Mouse (Mus musculus): ENCODE measurements around the gene Rnf19b. TPM values are rescaled to one million over a fixed set of nuclear protein-coding genes. Genes with fewer than 3 reads are reported as not detected.

Gene Rnf19b
- polyA plus RNA-seq, 1 experiment from 2014 or later: 5.6 TPM

DNA sequence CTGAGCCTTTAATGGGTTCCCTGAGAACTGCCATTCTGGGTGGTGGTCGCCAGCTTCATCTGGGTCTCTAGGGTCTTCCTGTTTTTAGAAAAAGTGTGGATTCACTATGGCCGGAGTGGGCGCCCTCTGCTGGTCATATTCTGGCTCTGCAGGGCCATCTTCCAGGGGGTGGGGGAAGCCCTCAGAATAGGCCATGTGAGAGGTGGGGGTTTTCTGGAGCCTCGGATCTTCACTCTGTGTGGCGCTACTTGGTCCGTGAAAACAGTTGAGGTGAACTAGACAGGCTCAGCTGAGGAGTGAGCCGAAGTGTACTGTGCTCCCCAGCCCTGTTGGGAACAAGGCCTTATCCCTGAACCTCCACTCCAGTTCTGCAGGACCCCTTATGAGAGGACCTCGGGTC is 72.1 kb downstream of the Rnf19b start:
- Histone ChIP-seq H3K4me3 (ENCODE audit: low read length) (peak overlapping the region; percentile 25), H3K27me3 (replicated peaks; ENCODE audit: control insufficient read depth, insufficient read depth, low read length) (peaks cover under 1% of the 10 kb centered on the region; the same call in 1 of the 2 replicates), H3K36me3 (ENCODE audit: control insufficient read depth, insufficient read depth, low read length) (no peaks in the 10 kb centered on the region), H3K4me2 (ENCODE audit: low read depth, low read length) (peak overlapping the region; percentile 49; the same call in 1 of the 2 replicates), H3K9me3 (ENCODE audit: control insufficient read depth, low read length) (no peaks in the 10 kb centered on the region), H3K4me1 (ENCODE audit: control insufficient read depth, insufficient read depth, low read length) (peaks cover 20% of the 10 kb centered on the region), H3K27ac (ENCODE audit: low read length) (no peak overlapping the region), H3K9ac (ENCODE audit: low read depth, low read length) (peak overlapping the region; percentile 46)
- 3% methylated on average over 8 of the region's 8 CpGs for WGBS
- ATAC-seq: peak; percentile 34

GRCm38 (mm10) chr4:129130755-129131303 is 72.8 kb downstream of the Rnf19b start:
- H3K4me1 ChIP-seq (ENCODE audit: control insufficient read depth, insufficient read depth, low read length): peaks cover 16% of the 10 kb centered on the region
- H3K9me3 ChIP-seq (ENCODE audit: control insufficient read depth, low read length): no peaks in the 10 kb centered on the region
- H3K9ac ChIP-seq (ENCODE audit: low read depth, low read length): peak overlapping the region; percentile 46
- H3K4me3 ChIP-seq (ENCODE audit: low read length): peak overlapping the region; percentile 25
- peaks cover 7% of the 10 kb centered on the region for H3K27me3 ChIP-seq (replicated peaks; ENCODE audit: control insufficient read depth, insufficient read depth, low read length)
- peak; percentile 76 for ATAC-seq
- 2% methylated on average over 17 of the region's 17 CpGs for WGBS
- no peaks in the 10 kb centered on the region for H3K36me3 ChIP-seq (ENCODE audit: control insufficient read depth, insufficient read depth, low read length)
- peak overlapping the region; percentile 49 for H3K4me2 ChIP-seq (ENCODE audit: low read depth, low read length)
- H3K27ac ChIP-seq (ENCODE audit: low read length): no peak overlapping the region

GRCm38 (mm10) chr4:129134799-129135585 is 76.9 kb downstream of the Rnf19b start:
- Histone ChIP-seq H3K9ac (ENCODE audit: low read depth, low read length) (peak overlapping the region; percentile 22; the same call in 1 of the 2 replicates), H3K27ac (ENCODE audit: low read length) (no peak overlapping the region), H3K4me2 (ENCODE audit: low read depth, low read length) (no peak overlapping the region), H3K4me1 (ENCODE audit: control insufficient read depth, insufficient read depth, low read length) (peaks cover 12% of the 10 kb centered on the region), H3K9me3 (ENCODE audit: control insufficient read depth, low read length) (no peaks in the 10 kb centered on the region), H3K27me3 (replicated peaks; ENCODE audit: control insufficient read depth, insufficient read depth, low read length) (peaks cover 24% of the 10 kb centered on the region), H3K36me3 (ENCODE audit: control insufficient read depth, insufficient read depth, low read length) (no peaks in the 10 kb centered on the region), H3K4me3 (ENCODE audit: low read length) (no peak overlapping the region)
- 0 out of 2 replicates have a peak, but pooled peaks have one; percentile 22 for ATAC-seq
- 12% methylated on average over 15 of the region's 15 CpGs for WGBS

Other genes starting within 250 kb of the Rnf19b start
- gene Trim62, start 174.7 kb upstream of the Rnf19b start, polyA plus RNA-seq (2015; fragmentation: Nextera tagmentation; extraction: Ambion mirVana): 2.2 and 2.3 TPM in 2 replicates
- 11.1 and 12.5 TPM in 2 replicates for gene Azin2, start 95.8 kb upstream of the Rnf19b start, polyA plus RNA-seq (2015; fragmentation: Nextera tagmentation; extraction: Ambion mirVana)
- gene Ak2, start 66.3 kb upstream of the Rnf19b start, polyA plus RNA-seq (2015; fragmentation: Nextera tagmentation; extraction: Ambion mirVana): 343 and 356 TPM in 2 replicates
- gene Tmem54, start 47.3 kb downstream of the Rnf19b start, polyA plus RNA-seq (2015; fragmentation: Nextera tagmentation; extraction: Ambion mirVana): 159 and 167 TPM in 2 replicates
- gene Hpca, start 63.8 kb downstream of the Rnf19b start, polyA plus RNA-seq (2015; fragmentation: Nextera tagmentation; extraction: Ambion mirVana): 4.0 and 4.5 TPM in 2 replicates
- gene Fndc5, start 78.7 kb downstream of the Rnf19b start, polyA plus RNA-seq (2015; fragmentation: Nextera tagmentation; extraction: Ambion mirVana): 1.5 and 2.2 TPM in 2 replicates
- gene S100pbp, start 131.5 kb downstream of the Rnf19b start, polyA plus RNA-seq (2015; fragmentation: Nextera tagmentation; extraction: Ambion mirVana): 10.3 and 10.9 TPM in 2 replicates
- 104 and 107 TPM in 2 replicates for gene Yars, start 131.5 kb downstream of the Rnf19b start, polyA plus RNA-seq (2015; fragmentation: Nextera tagmentation; extraction: Ambion mirVana)
- gene C77080, start 203.1 kb downstream of the Rnf19b start, polyA plus RNA-seq (2015; fragmentation: Nextera tagmentation; extraction: Ambion mirVana): 6.5 and 7.5 TPM in 2 replicates
- 1.1 and 1.3 TPM in 2 replicates for gene Sync, start 229.3 kb downstream of the Rnf19b start, polyA plus RNA-seq (2015; fragmentation: Nextera tagmentation; extraction: Ambion mirVana)

All from intestine, embryonic 16.5 days (tissue).